Mouse (Mus musculus) embryo, embryonic 11.5 days (tissue): Measurements from ENCODE around the gene Ccl9.

ENCODE experiments used
- DNase-seq: peaks from one replicate; pipeline ENCODE4 v3.0.0-alpha.2; 2012; ENCODE audit warnings: low read depth, low spot score

Ccl9 gene

DNA sequence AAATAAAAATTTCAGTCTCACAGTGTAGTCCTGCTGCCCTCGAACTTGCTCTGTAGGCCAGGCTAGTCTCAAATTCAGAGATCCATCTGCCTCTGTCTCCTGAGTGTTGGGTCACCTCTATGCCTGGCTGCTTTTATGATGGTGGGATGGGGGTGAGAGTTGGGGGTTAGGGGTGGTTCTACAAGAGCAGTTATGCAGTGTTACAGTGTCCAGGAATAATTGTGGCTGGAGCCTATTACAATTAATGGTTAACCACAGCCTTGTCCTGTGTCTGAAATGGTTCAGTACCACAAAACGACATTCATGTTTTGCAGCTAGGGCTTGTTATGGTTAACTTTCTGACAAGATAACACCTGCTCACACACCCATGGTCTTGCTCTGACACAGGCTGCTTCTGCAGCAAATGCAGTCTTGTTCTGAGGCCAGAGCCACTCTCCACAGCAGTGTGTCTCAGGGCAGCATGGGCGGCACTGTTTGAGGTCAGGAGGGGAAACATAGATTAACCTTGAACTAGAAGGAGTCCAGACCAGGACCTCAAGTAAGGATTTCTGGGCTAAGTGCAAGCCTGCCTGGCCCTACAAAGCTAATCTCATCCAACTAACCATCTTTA lies 39.6 kb downstream of the Ccl9 start:
- DNase-seq, result no peak

GRCm38 (mm10) chr11:83536831-83537230 lies 41.6 kb downstream of the Ccl9 start:
- DNase-seq, result no peak

DNA sequence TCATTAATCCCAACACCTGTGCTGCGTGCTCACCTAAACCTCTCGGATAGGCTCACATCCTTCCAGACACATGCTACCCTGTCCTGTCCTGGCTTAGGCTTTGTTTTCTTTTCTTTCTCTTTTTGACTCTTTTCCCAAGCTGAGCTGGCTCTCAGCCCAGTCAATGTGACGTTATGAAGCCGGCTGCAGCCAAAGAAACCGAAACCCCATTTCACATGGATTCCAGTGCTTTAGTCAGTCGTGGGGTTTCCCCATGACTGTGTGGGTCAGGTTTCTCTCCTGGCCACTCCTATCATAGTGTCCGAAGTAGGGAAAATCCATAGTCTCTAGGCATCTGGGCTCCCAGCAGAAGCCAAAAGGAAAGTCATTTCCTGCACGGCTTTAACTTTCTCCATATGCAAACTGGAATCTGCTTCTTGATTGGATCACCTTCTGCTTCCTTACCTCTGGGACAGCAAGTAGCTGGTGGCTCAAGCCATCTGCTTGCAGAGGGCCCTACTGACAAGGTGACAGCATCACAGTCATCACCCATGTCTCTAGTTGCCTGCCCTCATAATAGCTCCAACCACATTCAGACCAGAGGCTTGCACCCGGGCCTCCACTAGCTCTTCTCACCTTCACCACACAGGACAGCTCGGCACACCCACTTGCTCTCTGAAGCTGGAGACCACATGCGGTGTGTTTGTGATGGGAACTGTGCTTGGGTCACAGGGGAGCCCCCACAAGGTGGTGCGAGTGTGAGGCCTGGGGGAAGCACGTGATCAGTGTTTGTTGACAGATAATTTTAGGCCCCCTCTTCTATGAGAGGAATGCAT lies 43.6 kb downstream of the Ccl9 start:
- DNase-seq, result peak; percentile 4

DNA sequence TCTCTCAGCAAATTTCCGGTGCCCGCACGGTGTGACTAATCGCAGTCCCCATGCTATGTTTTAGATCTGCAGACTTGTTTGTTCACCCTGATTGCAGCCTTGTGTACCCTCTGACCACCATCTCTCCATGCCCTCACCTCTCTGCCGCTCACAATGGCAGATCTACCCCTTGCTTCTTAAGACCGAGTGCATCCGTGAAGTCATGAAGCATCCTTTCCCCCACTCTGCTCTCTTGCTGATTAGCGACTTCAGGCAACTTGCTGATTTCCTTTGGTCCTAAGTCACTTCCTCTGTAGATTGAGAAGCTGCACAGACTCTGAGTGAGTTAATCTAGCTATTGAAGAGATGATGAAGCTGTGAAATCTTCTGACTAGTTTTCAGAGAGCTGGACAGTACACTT lies 44.3 kb downstream of the Ccl9 start:
- DNase-seq, result no peak

DNA sequence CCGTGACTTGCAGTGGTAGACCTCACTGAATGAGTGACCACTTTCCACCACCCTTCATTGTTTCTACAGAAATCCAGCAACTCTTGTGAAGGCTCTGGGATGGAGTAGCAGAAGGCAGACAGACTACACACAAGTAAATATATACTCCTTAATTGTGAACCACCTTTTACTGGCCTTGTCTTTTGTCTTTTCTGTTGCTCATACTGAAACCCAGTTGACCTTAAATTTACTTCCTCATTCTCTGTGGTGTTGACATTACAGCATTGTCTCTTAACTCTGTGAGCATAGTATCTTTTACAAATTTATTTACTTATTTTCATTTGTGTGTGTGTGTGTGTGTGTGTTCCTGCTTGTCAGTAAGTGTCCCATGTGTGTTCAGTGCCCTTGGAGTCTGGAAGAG lies 45.2 kb downstream of the Ccl9 start:
- DNase-seq, result no peak

DNA sequence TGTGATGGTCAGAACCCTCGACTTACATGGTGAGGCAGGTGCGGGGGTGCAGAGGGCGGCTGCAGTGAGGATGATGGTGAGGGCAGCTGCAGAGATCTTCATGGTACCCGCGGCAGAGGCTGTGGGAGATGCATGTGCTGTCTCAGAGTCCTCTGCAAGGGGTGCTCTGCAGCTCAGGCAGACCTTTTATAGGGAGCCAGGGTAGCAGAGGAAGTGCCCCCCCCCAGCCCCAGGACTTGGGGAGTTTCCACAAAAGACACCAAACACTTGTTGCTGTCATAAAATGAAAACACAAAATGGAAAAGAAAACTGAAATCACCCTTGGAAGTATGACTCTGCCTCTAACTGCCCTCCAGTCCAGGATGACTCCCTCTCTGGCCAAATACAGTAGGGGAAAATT lies 48.1 kb downstream of the Ccl9 start, which contains the start of gene Ccl5:
Ccl5 (minus strand) TSS at position 159 of the 400 bp plus-strand sequence.
- no peak for DNase-seq

GRCm38 (mm10) chr11:83529024-83529423 lies 49.4 kb downstream of the Ccl9 start:
- DNase-seq, result no peak
